Mouse (Mus musculus) intestine, embryonic 14.5 days (tissue): ENCODE measurements at regions not wholly inside any gene's neighbourhood (a gene's known extent, or its start where the extent isn't known, plus 50 kb on each side); places are given as distances from the start of the nearest gene placed in this dataset.

Source experiments
- ATAC-seq: fragments of 200-750 bp; cut with Nextera tagmentation; replicated peaks from 2 replicates; pipeline ENCODE4 v1.8.0; 2017; ENCODE audit warnings: low read depth, moderate number of reproducible peaks, moderate TSS enrichment, moderate library complexity; ENCODE audit not compliant: low FRiP score, low TSS enrichment
- DNase-seq: peaks from one replicate; pipeline ENCODE4 v3.0.0-alpha.2; 2018; ENCODE audit warnings: low spot score
- H3K27ac ChIP-seq: fragments of 300-500 bp; sonication (generic); 2 replicates; pipeline ENCODE4 v1.5.1; 2014; ENCODE audit warnings: low read depth, mild to moderate bottlenecking, control low read depth
- H3K27me3 ChIP-seq: fragments of 300-500 bp; sonication (generic); replicated peaks from 2 replicates; pipeline ENCODE4 v1.6.1; 2014; ENCODE audit warnings: low read length, control low read depth; ENCODE audit not compliant: control insufficient read depth, insufficient read depth
- H3K36me3 ChIP-seq: fragments of 300-500 bp; sonication (generic); 2 replicates; pipeline ENCODE4 v1.6.1; 2014; ENCODE audit warnings: low read length, control low read depth; ENCODE audit not compliant: control insufficient read depth, insufficient read depth
- H3K4me1 ChIP-seq: fragments of 300-500 bp; sonication (generic); replicated peaks from 2 replicates; pipeline ENCODE4 v1.6.1; 2014; ENCODE audit warnings: low read length, control low read depth, mixed read lengths; ENCODE audit not compliant: control insufficient read depth, insufficient read depth
- H3K4me2 ChIP-seq: fragments of 300-500 bp; sonication (generic); 2 replicates; pipeline ENCODE4 v1.6.1; 2014; ENCODE audit warnings: low read length
- H3K4me3 ChIP-seq: fragments of 300-500 bp; sonication (generic); 2 replicates; pipeline ENCODE4 v1.5.1; 2014; ENCODE audit warnings: low read depth, low read length, control low read depth, mixed read lengths
- H3K9ac ChIP-seq: fragments of 300-500 bp; sonication (generic); 2 replicates; pipeline ENCODE4 v1.6.1; 2014; ENCODE audit warnings: mild to moderate bottlenecking, low read length
- H3K9me3 ChIP-seq: fragments of 300-500 bp; sonication (generic); 2 replicates; pipeline ENCODE4 v1.6.1; 2016; ENCODE audit warnings: low read length, control low read depth; ENCODE audit not compliant: control insufficient read depth
- WGBS: fragments of 180-500 bp; shearing (Covaris S2); extraction: QIAGEN DNeasy Blood & Tissue Kit; methylation state at CpG from one replicate; pipeline ENCODE4 v1.1.7; 2014; 5-methylcytosine and 5-hydroxymethylcytosine counted together

GRCm38 (mm10) chr12:77534079-77534478, 296.2 kb downstream of the Fut8 start:
- WGBS: 42% methylated on average over 3 of the region's 3 CpGs
- no peak for ATAC-seq

GRCm38 (mm10) chr12:77535147-77535546, 297.2 kb downstream of the Fut8 start:
- no peak overlapping the region for H3K9ac ChIP-seq
- DNase-seq (no peak), ATAC-seq (no peak)
- H3K4me3 ChIP-seq: no peak overlapping the region
- no peaks in the 10 kb centered on the region for H3K4me1 ChIP-seq
- no peaks in the 10 kb centered on the region for H3K36me3 ChIP-seq
- H3K27ac ChIP-seq: no peak overlapping the region
- no peaks in the 10 kb centered on the region for H3K27me3 ChIP-seq
- 64% methylated on average over 3 of the region's 3 CpGs for WGBS
- no peak overlapping the region for H3K4me2 ChIP-seq
- no peaks in the 10 kb centered on the region for H3K9me3 ChIP-seq

More at GRCm38 (mm10) chr12:77534079-77534478, 296.2 kb downstream of the Fut8 start:
- H3K9me3 ChIP-seq: no peaks in the 10 kb centered on the region
- H3K4me3 ChIP-seq: no peak overlapping the region
- no peak for DNase-seq
- H3K27me3 ChIP-seq: no peaks in the 10 kb centered on the region
- no peaks in the 10 kb centered on the region for H3K36me3 ChIP-seq
- no peak overlapping the region for H3K9ac ChIP-seq
- H3K4me2 ChIP-seq: no peak overlapping the region
- H3K27ac ChIP-seq: no peak overlapping the region
- no peaks in the 10 kb centered on the region for H3K4me1 ChIP-seq

GRCm38 (mm10) chr12:77537139-77537848, 299.4 kb downstream of the Fut8 start:
- Histone ChIP-seq H3K4me1 (no peaks in the 10 kb centered on the region), H3K9ac (no peak overlapping the region), H3K27ac (no peak overlapping the region), H3K36me3 (no peaks in the 10 kb centered on the region), H3K4me3 (no peak overlapping the region), H3K9me3 (no peaks in the 10 kb centered on the region), H3K4me2 (no peak overlapping the region), H3K27me3 (no peaks in the 10 kb centered on the region)
- no peak for ATAC-seq
- WGBS: 75% methylated on average over 8 of the region's 8 CpGs
- DNase-seq: no peak

- H3K27me3 ChIP-seq: no peaks in the 10 kb centered on the region
- no peak for DNase-seq
- H3K4me2 ChIP-seq: no peak overlapping the region
- no peaks in the 10 kb centered on the region for H3K36me3 ChIP-seq
- no peak overlapping the region for H3K27ac ChIP-seq
- H3K4me3 ChIP-seq: no peak overlapping the region
- no peak for ATAC-seq
- no peaks in the 10 kb centered on the region for H3K9me3 ChIP-seq
- H3K4me1 ChIP-seq: no peaks in the 10 kb centered on the region
- WGBS: 75% methylated on average over 10 of the region's 10 CpGs
- no peak overlapping the region for H3K9ac ChIP-seq
These were observed 301.9 kb downstream of the Fut8 start for GRCm38 (mm10) chr12:77539661-77540431.

- ATAC-seq: no peak
- H3K4me1 ChIP-seq: no peaks in the 10 kb centered on the region
These were observed 303.3 kb downstream of the Fut8 start for GRCm38 (mm10) chr12:77541051-77541765.

GRCm38 (mm10) chr12:77541826-77542225, 303.9 kb downstream of the Fut8 start:
- ATAC-seq (no peak), DNase-seq (no peak)
- H3K27ac ChIP-seq: no peak overlapping the region
- no peaks in the 10 kb centered on the region for H3K9me3 ChIP-seq
- no peak overlapping the region for H3K4me2 ChIP-seq
- no peak overlapping the region for H3K4me3 ChIP-seq
- H3K27me3 ChIP-seq: no peaks in the 10 kb centered on the region
- no peaks in the 10 kb centered on the region for H3K36me3 ChIP-seq
- 88% methylated on average over 4 of the region's 4 CpGs for WGBS
- H3K9ac ChIP-seq: no peak overlapping the region
- no peaks in the 10 kb centered on the region for H3K4me1 ChIP-seq

More at GRCm38 (mm10) chr12:77541051-77541765, 303.3 kb downstream of the Fut8 start:
- Histone ChIP-seq H3K27me3 (no peaks in the 10 kb centered on the region), H3K4me3 (no peak overlapping the region), H3K9ac (no peak overlapping the region), H3K36me3 (no peaks in the 10 kb centered on the region), H3K4me2 (no peak overlapping the region), H3K27ac (no peak overlapping the region), H3K9me3 (no peaks in the 10 kb centered on the region)
- no peak for DNase-seq
- 85% methylated on average over 10 of the region's 10 CpGs for WGBS

- Histone ChIP-seq H3K36me3 (no peaks in the 10 kb centered on the region), H3K27ac (no peak overlapping the region), H3K9ac (no peak overlapping the region), H3K9me3 (no peaks in the 10 kb centered on the region), H3K4me3 (no peak overlapping the region), H3K27me3 (no peaks in the 10 kb centered on the region), H3K4me1 (no peaks in the 10 kb centered on the region), H3K4me2 (no peak overlapping the region)
- DNase-seq (no peak), ATAC-seq (no peak)
- WGBS: 84% methylated on average over 6 of the region's 6 CpGs
These were observed 305.7 kb downstream of the Fut8 start for GRCm38 (mm10) chr12:77543651-77544050.

GRCm38 (mm10) chr12:77546165-77546564, 308.2 kb downstream of the Fut8 start:
- no peak for ATAC-seq
- DNase-seq: no peak
- Histone ChIP-seq H3K27me3 (no peaks in the 10 kb centered on the region), H3K36me3 (no peaks in the 10 kb centered on the region), H3K9ac (no peak overlapping the region), H3K4me3 (no peak overlapping the region), H3K4me2 (no peak overlapping the region), H3K9me3 (no peaks in the 10 kb centered on the region), H3K27ac (no peak overlapping the region), H3K4me1 (no peaks in the 10 kb centered on the region)
- whole genome bisulfite sequencing: 67% methylated on average over 2 of the region's 2 CpGs
